Mouse (Mus musculus) neural tube, embryonic 10.5 days (tissue): ENCODE measurements around the gene Tspan17.

Experiments used
- DNase-seq: peaks from one replicate; pipeline ENCODE4 v3.0.0-alpha.2; 2017; ENCODE audit warnings: low spot score; ENCODE audit errors: extremely low spot score

The Tspan17 gene

DNA sequence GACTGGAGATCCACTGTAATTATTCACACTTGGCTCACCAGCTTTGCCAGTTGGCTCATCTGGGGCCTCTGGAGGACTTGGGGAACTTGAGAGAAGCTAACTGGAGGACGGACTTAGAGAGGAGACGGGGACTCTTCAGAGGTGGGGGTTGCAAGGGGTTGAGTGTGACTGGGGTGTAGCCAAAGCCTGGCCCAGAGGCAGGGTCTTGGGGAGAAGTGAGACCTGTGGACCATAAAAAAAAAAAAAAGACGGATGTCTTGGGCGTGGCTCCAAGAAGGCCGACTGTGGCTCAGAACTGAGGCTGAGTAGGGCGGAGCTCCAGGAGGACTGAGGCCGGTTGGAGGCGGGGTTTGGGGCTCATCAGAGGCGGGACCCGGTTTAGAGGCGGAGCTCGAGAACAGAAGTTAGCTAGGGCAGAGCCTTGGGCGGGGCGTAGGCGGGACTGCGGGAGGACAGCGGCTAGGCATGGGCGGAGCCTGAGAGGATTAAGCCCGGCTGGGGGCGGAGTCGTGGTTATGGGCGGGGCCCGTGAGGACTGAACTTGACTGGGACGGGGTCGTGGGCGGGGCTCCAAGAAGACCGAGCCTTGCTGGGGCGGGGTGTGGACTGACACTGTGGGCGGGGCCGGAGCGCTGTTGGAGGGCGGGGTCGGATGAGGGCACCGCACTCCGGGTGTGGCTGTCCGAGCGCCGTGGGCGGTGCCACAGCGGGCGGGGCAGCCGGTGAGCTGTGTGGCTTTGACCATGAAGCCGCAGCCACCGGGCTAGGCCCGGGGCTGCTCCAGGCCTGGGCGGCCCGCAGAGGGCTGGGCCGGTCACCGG lies at the start of gene Tspan17:
Gene Tspan17, plus strand, starts transcription at position 638 of the 821 bp plus-strand sequence.
- peak; percentile 98 for DNase-seq

DNA sequence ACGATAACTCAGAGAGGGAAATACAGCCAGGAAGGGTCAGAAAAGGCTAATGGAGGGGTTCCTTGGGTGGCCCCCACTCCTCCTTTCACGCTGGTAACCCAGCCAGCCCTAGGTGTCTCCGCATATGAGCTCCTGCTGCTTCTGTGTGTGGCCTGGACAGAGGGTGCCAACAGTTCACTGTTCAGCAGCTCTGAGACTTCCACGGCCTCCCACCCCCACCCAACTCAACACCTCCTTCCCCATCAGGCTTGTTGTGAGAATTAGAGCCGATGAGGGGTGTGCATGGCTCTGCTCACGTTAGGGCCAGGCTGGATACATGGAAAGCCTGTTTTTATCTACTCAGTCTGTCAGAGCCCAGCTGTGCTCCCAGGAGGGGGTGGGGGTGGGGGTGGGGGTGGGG lies 43.1 kb upstream of the Tspan17 start:
- DNase-seq: no peak

DNA sequence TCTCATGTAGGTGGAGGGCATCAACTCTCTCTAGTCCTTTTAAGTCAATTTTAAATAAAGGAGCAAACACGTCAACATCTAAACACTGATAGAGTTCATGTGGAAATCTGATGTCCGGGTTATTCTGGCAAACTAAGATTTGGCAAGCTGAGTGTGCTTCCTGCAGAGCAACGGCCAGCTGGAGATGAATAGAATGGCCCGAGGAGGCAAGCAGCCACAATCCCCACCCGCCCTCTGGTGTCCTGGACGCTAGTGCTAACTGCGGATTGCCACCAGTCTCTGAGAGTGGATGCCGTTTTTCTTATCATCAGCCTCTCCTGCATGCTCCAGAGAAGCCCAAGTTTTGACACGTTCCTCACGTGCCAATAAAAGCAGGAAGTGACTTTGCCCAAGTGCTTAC lies 42.3 kb upstream of the Tspan17 start:
- no peak for DNase-seq

DNA sequence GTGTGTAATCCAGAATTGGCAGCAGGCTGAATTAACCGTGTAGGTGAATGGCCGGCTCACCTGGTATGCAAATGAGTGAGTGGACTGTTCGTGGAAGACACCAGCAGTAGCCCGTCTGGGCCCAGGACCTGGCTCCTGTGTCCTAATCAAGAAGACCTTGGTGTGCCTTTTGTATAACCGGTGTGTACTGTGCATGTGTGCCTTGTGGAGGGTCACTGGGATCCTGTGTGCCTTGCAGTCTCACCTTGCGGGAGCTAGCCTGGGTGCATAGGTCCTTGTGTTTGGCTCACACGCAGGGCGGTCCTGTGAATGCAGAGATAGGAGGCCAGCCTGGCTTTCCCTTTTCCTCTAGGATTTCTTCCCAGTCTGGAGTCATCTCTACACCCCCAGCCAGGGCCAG lies 41.0 kb upstream of the Tspan17 start:
- DNase-seq: no peak

DNA sequence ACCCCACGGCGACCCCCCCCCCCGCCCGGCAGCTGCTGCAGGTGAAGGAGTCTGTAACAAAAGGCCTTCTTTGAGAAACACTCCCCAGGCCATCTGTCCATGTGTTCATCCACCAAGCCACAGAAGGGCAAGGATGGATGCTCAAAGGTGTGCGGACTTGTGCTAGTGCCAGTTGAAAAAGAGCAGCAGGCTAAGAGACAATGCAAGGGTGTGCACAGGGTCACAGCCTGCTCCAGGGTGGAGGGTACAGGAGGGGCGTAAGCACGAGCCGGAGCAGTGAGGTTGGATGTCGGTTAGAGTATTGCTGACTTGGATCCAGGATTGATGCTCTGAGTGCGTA lies 40.5 kb upstream of the Tspan17 start:
- DNase-seq: no peak

DNA sequence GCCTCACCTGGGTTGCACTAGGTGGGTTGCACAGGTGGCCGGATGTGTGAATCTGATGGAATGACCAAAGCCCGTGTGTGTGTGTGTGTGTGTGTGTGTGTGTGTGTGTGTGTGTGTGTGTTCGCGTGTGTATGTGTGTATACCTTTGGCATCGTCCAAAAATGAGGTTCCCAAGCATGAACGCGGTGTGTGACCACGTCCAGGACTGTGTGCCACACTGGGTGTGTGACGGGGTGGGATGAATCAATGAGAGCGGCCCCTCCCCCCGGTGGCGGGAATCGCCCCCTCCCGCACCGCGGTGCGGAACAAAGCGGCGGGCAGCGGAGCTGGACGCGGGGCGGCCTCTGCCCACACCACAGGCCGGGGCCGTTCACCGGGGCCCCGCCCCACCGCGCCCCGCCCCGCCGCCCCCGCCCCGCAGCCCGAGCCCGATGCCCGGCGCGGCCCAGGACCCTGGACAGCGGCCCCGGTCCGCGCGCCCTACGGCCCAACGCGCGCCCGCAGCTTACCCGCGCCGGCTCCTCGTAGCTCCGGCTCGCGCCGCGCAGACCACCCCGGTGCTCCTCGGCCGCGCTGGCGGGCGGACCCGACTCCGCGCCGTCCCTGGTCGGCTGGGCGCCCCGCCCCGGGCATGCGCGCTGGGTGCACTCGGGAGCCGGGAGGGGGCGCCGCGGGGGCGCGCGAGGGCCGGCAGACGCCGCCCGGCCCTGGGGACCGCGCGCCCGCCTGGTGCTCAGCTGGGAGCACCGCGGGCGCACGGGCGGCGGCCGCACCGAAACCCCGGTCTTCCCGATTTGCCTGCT lies 39.9 kb upstream of the Tspan17 start:
- DNase-seq: peak; percentile 68

DNA sequence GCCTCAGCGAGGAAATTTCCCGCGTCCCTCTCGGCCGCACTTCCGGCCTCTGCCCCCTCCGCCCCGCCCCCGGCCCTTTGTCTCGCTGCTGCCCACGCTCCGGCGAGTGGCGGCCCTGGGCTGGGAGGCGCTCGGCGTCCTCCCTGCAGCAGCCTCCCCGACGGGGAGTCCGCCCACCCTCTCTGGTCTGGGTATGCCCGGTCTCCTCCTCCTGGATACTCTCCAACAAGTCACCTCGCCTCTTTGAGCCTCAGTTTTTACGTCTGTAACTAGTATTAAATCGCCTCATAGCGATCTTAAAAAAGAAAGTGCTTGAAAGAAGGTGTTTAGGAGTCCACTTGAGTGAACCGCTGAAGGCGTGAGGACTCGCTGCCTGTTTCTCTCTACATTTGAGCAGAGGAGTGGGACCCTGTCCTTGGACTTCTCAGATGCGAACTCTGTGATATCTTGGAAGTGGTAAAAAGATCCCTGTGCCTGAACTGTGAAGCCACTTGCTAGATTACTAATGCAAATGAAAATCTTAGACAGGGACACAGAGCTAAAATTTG lies 39.2 kb upstream of the Tspan17 start, which contains the start of gene Gprin1:
Gene Gprin1, minus strand, starts transcription at position 11 of the 548 bp plus-strand sequence.
- DNase-seq: no peak

DNA sequence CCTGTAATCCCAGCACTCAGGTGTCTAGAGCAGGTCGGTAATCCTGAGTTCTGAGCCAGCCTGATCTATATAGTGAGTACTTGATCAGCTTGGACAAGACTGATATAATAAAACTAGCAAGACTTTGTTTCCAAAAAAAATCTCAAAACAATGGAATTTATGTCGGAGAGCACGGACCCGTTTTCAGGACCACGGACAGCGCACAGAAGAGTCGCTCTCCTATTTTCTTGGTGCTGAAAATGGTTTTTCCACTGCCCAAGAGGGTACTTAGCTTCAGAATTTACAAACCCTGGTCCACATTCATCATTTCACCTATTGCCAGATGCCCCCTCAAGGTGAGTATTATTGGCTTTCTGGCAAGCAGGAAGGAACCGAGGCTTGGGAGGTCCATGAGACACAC lies 38.5 kb upstream of the Tspan17 start:
- peak; percentile 64 for DNase-seq

DNA sequence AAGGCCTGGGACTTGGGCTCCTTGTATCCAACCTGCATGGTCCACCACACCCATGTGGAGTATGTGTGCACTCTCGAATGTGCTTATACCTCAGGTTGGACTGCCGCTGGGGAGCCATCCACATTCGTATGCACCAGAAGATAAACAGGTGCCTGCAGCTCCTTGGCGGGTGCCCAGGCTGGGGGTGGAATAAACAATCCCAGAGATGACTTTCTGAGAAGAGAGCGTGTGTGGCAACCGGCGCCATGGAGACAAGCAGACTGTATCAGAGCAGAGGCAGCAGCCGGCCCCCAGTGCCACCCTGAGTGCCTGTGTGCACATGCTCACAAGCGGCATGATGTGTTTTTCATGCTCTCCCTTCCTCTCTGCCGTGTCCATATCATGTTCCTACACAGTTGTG lies 36.5 kb upstream of the Tspan17 start:
- no peak for DNase-seq

DNA sequence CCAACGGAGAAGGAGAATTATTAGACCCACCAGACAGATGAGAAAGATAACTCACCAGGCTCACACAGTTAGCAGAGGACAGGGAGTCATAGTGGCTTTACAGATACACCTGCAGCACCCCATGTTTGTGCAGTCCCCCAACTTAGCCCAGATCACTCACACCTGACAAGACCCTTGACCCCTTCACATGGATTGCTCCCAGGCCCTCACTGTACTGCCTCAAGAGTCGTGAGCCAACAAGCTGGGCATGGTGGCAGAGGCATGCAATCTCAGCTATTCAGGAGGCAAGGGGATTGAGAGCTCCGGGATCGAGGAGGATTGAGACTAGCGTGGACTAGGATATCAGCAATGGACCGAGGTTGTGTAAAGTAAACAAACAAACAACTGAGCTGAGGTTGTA lies 35.4 kb upstream of the Tspan17 start:
- DNase-seq: no peak

DNA sequence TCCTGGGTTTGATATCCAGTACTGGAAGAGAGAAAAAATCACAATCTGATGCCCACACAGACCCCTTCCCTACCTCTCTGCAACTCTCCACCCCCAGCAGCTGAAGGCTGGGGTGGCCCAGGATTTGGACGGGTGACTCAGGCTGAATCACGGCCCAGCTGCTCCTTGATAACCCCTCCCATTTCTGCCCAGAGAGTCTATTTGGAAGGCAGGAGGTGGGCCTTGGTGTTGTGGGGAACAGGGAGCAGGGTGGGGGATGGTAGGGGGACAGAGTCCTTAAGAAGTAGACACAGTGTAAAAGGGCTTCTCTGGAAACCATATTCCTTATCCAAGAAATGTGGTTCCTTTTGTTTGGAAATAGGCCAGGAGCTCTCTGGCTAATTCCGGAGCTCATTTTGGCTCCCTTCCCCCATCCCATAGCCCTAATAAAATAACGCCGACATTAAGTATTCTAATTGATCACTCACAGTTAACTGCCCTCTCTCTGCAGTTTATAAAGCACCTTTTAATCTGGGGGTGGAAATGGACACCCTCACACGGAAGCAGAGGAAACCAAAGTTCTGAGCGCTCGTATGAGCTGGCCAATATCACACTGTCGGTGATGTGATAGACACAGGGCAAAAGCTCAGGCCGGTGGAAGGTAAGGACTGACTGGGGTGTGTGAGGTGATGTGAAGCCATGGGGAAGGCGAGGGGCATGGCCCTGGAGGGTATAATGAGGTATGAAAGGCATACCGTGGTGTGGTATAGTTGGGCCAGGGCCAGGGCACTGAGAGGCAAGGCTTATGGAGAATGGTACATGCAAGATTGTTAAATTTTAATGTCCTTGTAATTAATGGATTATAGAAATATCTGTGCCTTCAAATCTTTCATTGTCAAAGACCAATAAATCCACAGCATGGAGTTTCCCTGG lies 34.8 kb upstream of the Tspan17 start:
- DNase-seq: no peak

DNA sequence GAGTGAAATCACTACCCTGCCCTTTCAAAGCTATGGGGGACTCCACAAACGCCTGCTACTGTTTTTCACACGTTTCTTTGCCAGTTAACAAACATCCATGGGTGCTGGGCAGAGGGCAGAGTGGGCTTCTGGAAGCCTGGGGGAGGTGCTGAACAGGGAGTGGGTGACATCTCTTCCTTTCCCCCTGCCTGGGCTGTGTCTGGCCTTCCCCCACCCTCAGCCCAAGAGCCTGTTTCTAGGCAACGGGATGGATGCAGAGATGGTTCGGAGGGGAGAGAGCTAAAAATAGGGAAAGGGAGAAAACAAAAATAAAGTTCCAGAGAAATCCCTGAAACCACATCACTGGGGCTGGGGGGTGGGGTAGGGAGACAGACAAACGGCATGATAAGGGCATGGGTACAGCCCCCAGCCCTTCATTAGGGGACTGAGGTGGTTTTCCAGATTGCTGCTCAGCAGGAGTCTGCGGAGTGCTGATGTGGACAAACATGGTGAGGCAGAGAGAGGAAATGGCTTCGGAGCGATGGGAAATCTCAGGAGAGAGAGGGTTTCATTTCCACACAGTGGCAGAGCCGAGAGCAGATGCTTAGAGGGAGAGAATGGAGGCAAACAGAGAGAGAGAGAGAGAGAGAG lies 33.9 kb upstream of the Tspan17 start:
- DNase-seq: no peak

DNA sequence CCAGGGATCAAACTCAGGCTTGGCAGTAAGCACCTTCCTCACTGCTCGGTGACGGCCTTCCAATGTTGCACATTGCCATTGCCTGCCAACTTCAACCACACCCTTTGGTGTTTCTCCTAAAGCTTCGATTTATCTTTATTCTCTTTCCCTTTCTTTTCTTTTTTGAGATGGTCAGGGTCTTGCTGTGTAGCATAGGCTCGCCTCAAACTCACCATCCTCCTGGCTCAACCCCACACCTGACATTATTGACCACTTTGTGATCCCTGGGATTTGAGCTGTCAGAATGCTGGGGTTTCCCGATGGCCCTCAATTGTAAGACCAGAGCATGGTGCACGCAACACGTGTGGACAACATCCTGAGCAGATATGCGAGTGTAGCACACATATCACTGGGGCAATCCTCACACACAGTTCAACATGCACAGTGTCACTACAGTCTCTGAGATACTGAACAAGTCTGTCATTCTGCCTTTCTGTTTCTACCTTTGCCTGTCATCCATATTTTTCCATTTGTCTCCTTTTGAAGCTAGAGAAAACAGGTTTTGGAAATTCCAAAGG lies 32.9 kb upstream of the Tspan17 start:
- DNase-seq: no peak

DNA sequence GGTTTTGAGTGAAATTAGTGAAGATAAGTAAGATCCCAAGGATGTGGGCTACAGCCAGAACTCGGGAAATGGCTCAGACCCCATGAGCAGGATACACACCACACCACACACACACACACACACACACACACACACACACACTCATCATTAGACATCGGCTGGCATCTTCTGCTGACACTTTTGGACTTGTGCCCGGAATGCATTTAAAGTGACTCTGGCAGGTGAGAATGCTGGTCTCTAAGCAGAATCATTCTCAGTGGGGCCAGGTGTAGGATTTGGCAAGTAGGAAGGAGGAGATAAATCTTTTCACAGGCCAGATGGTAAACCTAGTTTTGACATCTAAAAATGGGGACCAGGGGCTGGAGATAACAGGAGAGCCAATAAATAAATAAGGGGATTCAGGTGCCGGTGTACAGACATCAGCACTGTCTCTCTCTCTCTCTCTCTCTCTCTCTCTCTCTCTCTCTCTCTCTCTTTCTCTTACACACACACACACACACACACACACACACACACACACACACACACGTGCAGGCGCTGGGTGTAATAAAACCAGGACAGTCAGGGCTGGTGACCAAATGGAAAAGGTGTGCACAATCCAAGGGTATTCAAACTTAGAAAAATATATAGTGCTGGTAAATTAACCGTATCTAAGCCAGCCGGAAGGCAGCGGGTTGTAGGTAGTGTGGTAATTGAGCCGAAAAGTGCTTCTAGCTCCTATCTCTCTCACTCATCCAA lies 31.9 kb upstream of the Tspan17 start:
- no peak for DNase-seq

DNA sequence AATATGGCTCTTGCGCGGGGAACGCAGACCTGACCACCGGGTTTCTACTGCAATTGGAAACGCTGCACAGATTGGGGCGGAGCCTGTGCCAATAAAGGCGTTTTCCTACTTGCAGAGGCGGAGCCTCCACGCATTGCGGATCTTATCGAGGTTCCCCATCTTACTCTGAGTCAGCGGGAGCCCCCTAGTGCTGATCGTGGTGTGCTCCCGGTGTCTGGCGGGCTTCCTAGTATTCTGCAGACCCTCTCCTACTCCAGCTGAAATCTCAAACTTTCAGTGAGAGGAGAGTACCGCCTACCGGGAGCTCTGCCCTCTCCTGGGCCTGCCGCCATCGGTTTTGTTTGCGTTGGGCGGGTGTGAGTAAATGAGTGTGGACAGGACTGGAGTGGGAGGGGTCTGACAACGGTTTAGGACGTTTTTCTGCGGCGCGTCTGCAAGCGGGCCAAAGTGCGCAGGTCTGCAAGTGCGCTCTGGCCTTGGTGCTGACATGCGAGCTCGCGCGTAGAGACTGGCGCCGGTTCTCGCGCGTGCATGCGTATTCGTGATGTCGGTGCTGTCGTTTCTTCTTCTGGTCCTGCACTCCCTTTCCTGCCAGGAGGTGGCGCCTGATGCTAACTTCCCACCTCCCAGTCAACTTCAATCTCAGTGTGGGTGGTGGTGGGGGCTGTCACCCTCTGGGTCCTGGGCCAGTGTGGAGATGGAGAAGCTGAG lies 31.0 kb upstream of the Tspan17 start:
- peak; percentile 90 for DNase-seq

DNA sequence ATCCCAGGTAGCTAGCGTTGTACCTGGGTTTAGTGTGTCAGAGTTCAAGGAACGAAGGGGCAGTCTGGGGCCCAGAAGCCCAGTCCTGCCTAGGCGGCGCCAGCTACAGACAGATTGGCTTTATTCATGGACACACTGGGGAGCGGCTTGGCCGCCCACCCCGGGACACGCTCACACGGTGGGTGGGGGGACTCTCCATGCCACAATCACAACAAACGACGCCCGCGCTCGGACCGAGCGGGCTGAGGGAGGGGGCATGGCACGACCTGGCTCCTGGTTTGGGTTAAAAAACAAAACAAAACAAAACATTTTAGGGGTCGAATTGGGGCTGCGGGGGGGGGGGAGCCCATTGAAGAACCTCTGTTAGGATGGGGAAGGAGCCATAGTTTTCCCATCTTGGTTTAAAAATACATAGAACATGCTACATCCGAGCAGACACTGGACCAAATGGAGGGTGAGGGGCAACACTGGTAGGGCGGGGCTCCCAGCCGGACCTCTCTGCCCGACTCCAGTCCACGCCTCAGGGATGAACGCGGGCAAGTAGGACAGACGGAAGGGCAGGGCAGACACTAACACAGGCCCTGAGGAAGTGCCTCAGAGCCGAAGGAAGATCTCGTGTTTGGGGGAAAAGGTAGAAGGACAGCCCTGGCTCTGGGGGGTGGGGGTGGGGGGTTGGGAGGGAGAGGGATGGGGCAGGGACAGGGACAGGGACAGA lies 30.3 kb upstream of the Tspan17 start:
- no peak for DNase-seq

DNA sequence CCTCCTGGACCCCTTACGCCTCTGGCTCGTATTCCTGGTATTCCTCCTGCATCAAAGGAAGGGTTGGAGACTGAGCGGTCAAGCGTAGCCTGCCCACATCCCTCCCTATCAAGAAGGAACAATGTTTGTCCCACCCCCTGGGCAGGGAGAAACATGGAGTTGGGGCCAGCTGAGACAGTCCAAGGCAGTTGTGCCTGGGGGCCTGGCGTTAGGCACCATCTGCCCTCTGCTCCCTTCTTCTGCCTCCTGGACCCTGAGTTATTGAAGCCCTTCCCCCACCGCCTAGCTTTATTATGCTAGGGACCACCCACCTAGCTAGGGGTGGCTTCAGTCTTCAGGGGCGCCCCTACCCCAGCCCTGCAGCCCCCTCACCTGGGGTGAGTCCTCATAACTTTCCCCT lies 29.7 kb upstream of the Tspan17 start:
- DNase-seq: no peak

DNA sequence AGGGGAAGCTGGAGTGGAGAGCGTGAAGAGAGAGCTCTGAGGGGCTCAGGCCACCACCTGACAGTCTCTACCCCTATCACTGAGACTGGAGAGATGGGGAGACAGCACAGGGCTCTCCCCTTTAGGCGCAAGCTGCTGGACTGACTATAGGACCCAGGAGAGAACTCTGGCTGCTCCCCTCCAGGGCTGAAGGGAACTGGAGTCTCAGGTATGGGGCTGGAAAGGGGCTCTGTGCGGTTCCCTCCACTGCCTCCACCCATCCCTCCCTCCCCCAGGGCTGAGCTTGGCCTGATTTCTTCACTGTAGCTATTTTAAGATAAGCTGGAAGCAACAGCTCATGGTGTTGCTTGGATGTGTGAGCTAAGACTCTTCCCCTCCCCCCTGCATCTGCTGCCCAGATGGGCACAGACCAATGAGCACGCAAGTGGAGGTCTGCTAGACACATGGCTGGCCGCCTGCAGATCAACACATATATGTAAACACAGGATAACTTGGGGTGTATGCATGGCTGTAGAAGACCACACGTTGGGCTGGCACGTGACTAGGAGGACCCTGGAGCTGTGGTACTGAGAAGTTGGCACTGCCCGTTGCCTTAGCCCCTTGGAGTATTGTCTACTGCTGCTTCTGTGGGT lies 28.9 kb upstream of the Tspan17 start:
- peak; percentile 52 for DNase-seq
